Mouse (Mus musculus) liver, postnatal 0 days (tissue): ENCODE measurements at regions not wholly inside any gene's neighbourhood (a gene's known extent, or its start where the extent isn't known, plus 50 kb on each side); places are given as distances from the start of the nearest gene placed in this dataset.

Experiments used
- CTCF ChIP-seq: sonication (generic); IDR thresholded peaks from 2 replicates; pipeline ENCODE4 v1.5.1; 2016; ENCODE audit warnings: antibody characterized with exemption, low read depth
- EP300 ChIP-seq: IDR thresholded peaks from 2 replicates; pipeline ENCODE4 v1.6.1; 2016; ENCODE audit warnings: antibody characterized with exemption, low read depth, mild to moderate bottlenecking

GRCm38 (mm10) chr8:127746456-127746855 is 611.9 kb upstream of the Nrp1 start:
- no peak for TF ChIP-seq CTCF
- TF ChIP-seq EP300, result no peak
